Mouse (Mus musculus): ENCODE data around the gene Pdlim3.
"Not testable (repeated sequence)": the region's sequence is repeated elsewhere in the genome, so short reads cannot be mapped to it uniquely, and the experiment has no call there.

The Pdlim3 gene

DNA sequence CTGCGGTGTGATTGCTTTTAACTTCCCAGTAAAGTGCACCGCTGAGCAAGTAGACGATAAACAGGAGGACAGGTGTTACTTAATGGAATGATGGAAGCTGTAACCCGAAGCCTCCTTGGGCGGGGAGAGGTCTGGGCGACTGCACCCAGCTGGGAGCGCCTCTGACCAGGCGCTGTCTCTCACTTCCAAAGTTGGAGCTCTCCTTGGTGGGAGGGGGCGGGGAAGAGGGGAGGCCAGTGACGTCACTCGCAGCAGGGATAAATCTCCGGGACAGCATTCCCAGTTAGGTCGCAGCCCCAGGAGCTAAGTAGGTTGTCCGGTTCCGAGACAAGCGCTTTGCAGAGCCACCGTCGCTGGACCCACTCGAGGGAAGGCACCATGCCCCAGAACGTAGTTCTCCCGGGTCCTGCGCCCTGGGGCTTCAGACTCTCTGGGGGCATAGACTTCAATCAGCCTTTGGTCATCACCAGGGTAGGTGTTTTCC is at the start of gene Pdlim3:
Gene Pdlim3 (plus strand): TSS at position 260 of the 484 bp plus-strand sequence.
- DNase-seq (ENCODE audit: low read depth, low spot score): no peak

DNA sequence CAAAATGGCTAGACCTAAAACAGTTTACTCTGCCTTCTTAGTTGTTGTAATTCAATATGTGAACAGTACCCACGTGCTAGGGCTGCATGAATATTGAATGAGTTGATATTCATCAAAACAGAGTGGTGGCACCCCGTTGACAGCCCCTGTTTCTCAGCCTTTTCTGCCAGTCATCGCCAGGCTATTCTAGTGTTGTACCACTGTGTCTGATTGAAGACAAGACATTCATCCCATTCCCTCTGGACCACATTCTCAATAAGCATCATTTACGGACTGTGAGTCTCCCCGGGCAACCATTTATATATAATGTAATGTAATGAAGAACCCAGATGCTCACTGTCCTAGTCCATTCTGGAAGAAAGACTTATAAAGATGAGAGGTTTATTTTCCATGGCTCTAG is 42.0 kb upstream of the Pdlim3 start:
- DNase-seq (ENCODE audit: low read depth, low spot score): no peak

DNA sequence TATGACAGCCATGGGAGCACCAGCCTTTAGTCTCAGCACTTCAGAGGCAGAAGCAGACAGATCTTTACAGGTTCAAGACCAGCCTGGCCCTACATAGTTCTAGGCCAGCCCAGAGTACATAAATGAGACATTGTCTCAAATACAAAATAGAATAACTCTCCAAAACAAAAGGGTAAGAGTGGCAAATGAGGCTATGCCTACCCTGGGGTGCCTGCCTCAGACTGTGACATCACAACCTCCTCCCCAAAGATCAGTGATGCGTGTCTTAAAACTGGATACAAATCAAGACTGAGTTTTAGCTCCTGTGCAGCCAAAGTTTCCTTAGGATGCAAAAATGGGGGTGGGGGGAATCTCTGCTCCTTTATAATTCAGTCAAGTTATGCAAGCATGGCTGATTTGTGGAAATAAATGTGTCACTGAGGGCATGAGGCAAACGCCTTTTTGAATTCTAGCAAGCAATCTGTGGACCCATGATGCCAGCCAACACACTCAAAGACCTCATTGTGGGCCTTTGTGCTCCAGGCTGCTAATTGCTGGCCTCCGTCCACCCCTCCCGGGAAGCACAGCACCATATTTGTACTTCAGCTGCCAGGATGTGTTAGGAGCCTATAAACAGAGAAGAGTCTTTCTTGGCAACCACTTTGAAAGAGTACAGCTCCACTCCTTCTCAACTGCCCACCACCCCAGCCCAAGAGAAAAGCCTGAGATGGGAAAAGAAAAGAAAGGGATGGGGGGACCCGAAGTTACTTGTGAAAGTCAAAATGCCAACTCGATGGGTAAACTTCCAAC is 41.0 kb upstream of the Pdlim3 start:
- peak; percentile 65 for DNase-seq (ENCODE audit: low read depth, low spot score)

DNA sequence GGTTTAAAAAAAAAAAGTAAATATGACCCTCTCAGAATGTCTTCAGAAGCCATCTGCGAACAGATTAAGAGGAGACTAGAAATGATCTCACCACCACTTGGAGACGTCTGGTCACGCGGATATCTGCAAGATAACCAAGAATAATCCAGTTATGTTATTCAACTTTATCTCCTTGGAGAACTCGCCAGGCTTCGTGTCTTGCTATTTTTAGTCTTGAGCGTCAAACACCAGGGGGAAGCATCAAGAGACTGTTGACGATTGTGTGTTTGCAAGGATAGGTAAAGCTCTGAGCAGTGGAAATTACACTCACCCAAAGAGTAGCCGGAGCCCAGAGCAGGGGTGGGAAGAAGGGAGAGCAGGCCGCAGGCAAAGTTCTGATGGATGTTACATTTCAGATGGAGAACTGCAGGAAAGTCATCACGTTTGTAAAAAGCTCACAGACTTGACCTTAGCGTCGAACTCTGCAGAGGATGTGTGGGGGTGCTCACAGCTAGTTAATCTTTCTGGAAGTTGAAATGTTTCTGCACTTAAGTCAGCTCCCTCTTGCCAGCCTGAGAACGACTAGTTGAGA is 40.3 kb upstream of the Pdlim3 start:
- DNase-seq (ENCODE audit: low read depth, low spot score): peak; percentile 33

DNA sequence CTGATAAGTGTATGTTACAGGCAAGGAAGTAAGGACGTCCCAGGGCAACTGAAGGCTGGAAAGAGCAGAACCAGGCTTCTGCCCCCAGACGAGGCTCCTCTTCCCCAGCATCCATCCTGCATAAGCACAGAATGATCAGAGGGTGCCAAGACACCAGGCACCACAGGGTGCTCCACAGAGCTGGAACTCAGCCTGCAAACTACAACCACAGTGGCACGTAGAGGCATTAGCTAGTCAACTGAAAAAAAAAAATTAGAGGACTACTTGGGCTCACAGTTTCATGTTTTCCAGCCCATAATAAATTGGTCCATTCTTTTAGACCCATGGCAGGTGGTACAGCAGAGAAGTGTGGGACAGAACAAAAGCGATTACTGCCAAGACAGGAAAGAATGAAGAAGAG is 39.4 kb upstream of the Pdlim3 start:
- DNase-seq (ENCODE audit: low read depth, low spot score): no peak

DNA sequence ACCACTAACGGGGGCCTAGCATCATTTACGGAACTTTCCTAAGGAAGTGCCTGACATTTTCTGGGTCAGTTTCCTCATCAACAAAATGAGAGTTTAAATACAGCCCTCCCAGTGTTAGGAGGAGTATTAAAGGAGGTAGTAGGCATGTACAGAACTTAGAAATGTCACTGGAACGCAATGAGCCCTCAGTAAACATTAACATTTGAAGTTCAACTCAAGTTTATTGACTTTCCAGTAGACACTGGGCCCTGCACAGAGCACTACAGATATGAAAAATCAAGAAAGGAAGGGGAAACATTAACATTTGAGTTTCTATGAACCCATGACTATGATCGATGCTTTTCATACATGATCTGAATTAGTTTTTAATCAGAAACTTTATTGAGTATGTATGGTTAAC is 30.1 kb upstream of the Pdlim3 start:
- DNase-seq (ENCODE audit: low read depth, low spot score): no peak

DNA sequence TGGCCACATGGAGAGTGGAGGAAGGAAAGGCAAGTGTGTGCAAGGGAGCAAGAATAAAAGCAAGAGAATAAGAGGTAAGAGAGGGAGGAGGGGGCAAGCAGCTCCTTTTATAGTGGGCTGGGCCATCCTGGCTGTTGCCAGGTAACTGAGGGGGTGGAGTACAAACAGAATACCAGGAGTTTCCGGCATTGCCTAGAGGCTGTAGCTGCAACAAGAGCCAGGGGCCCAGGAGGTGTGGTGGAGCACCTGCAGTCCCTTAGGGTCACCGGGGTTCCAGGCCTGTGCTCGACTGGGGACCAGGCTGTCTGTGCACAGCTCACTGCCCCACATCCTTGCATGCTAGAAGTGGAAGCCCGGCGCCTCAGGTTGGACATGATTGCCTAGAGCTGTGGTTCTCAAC is 27.5 kb upstream of the Pdlim3 start:
- no peak for DNase-seq (ENCODE audit: low read depth, low spot score)

DNA sequence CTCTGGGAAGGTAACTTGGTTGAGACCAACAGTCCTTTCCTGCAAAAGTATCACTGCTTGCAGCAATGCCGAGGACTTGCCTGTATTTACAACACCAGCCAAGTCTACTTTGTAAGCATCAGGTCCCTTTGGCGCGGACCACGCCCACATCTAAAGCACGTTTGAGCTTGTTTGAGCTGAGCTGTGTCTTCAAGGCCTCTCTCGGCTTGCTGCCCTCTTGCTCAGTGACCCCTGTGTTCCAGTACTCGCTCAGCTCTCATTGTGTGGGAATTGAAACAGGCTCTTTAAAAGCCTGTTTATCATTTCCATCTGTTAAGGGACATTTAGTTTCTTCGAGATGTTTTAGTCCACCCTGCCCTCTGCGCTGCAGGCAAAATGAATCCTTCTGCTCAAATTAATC is 26.9 kb upstream of the Pdlim3 start:
- DNase-seq (ENCODE audit: low read depth, low spot score): no peak

DNA sequence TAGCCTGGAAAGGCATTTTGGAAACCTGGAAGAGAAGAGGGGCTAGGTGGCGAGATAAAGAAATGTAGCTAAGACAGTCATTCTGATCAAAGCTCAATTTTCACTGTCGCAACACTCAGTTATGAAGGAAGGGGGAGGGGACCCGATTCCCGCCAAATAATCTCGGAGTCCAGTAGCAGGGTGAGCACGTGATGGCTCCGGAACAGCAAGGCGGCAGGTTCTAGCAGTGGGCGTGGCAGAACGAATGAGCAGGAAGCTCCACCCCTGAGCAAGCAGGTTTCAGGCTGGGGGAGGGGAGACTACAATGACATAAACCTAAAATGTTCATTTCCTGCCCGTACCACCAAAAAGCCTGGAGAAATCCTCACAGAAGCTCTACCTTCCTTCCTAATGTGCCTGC is 13.7 kb upstream of the Pdlim3 start:
- DNase-seq (ENCODE audit: low read depth, low spot score): not testable (repeated sequence)

DNA sequence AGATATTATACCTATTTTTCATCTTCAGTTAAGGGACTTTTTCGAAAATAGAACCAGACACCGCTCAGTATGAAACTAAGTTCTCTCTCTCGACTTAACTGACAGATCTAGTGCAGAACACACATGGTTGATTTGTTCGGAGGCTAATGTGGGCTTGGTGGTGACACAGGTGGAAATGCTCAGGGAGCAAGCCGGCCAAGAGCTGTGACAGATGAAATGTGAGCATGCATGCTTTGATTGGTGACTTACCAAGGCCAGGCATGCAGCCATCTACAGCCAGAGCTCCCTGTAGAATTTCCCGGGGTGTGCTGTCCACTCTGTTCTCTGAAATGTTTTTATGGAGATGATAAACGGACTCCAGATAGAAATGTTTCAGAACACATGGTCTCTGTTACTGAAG is 13.2 kb upstream of the Pdlim3 start:
- no peak for DNase-seq (ENCODE audit: low read depth, low spot score)

DNA sequence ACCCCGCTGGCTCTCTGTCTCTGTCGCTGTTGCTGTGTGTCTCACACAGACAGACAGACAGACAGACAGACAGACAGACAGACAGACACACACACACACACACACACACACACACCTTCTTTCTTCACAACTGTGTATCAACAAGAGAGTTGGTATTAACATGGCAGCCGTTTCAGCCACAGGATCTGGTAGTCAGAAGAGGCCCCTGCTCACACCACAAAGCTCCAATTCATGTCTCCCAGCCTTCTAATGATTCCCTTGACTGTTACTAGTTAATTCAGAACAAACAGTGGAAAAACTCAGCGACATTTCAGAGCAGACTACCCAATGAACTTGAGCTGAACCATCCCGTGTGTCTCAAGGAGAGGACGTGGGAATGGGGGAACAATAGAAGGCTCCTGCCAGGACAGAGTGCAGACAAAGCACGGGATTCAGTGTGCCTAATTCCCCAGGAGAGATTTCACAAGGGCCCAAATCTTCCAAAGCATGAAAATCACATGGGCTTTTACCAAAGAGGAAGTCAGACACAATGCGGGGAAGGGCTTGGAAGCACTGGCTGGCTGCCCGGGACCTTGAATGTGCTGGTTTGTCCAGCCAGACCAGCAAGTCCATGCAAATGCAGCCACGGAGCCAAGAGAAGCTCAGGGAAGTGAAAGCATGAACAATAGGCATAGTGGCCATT is 10.2 kb upstream of the Pdlim3 start:
- peak; percentile 26 for DNase-seq (ENCODE audit: low read depth, low spot score)

DNA sequence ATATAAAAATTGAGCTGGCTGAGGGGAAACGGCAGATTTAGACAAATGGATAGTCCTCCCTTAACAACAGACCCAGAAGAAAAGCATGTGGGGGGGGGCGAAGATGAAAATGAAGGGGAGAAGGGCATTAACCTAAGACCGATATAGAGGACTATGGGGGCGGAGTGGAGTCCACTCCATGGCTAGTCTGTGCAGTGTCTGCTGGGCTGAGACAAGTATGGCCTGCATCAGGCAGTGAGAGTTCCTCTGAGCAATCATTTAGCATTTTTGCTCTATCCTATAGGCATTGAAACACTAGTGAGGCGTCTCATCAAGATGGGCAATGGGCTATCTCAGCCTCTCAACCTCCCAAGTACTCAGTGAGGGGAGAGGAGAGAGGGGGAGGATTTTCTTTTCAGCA is 8.9 kb upstream of the Pdlim3 start:
- DNase-seq (ENCODE audit: low read depth, low spot score): no peak

DNA sequence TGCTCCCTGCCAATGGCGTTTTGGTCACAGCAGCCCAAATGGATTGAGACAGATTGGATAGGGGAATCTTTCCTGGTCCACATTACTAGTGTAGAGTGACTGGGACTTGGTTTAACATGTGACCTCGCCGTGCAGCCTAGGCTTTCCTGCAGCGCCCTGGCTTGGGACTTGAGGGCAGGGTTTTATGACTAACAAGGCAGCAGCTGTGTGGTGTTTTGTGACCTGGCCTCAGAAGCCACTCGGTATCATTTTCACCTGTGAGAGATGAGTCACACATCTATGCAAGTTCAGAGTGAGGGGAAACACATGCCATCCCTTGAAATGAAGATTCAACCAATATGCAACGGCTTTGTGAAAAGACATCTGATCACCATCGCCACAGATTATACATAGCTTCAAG is 7.6 kb upstream of the Pdlim3 start:
- no peak for DNase-seq (ENCODE audit: low read depth, low spot score)

DNA sequence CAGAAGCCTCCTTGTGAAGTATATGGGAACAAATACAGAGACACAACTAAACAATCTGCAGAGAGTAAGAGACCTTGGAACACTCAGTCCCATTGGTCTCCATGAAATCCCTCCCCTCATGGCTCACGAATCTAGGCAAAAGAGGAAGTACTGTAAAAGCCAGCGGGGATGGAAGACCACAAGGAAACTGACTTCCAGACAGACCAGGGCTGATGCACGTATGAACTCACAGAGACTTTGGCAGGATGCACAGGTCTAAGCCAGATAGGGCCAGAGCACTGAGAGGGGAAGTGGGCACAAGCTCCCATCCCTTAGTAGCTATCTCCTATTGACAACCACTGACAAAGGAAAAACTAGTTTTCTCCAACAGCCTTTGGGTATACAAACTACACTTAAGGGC is 4.8 kb upstream of the Pdlim3 start:
- DNase-seq (ENCODE audit: low read depth, low spot score): no peak

DNA sequence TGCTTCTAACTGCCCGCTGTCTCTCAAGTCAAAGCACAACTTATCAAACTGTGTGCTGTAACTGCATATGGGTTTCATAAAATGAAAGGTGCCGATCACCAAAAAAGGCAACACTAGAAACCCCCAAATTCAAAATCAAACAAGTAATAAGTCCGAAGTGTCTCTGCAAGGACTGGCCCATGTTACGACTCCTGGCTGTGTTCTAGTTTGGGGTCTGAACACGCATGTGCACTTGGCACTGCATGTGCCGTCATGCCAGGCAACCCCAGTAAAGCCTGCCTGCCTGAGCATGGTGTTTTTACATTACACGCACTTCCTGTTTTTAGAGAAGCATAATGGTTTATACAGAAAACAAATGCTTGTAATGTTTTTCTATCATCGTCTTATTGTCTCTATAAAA is 3.5 kb upstream of the Pdlim3 start:
- DNase-seq (ENCODE audit: low read depth, low spot score): no peak

DNA sequence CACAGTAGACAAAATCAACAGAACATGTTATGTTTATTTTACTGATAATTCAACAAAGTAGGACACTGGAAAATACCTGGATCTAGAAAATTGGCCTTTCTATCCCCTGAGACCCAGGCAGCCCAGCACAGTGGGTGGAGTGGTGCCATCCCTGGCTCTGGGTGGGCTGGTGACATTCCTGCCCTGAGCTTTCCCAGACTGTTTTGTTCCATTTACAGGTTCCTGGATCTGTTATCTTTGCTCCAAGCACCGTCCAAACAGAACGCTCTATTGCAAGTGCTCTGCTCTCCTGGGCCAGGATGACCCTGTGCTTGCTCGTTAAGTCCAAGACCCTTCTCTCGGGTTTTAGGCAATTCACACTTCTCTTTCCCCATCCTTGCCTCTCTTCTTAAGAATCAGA is 1.5 kb upstream of the Pdlim3 start:
- DNase-seq (ENCODE audit: low read depth, low spot score): no peak

DNA sequence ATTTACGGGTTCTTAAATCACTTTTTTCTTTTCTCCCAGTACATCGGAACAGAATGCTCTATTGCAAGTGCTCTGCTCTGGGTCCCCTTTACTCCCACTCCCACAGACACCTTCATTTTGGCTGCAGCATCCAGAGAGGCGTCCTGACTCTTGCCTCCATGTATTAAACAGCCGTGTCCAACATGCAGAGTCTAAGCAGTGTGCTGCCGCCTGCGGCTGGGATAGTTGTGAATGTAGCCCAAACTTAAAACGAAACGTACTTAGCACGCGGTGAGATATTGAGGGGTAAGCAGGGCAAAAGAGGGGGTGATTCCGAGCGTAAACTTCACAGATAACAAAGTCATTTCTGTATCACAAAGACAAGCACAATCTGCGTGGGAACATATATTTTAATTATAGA is 709 bp upstream of the Pdlim3 start:
- DNase-seq (ENCODE audit: low read depth, low spot score): no peak

DNA sequence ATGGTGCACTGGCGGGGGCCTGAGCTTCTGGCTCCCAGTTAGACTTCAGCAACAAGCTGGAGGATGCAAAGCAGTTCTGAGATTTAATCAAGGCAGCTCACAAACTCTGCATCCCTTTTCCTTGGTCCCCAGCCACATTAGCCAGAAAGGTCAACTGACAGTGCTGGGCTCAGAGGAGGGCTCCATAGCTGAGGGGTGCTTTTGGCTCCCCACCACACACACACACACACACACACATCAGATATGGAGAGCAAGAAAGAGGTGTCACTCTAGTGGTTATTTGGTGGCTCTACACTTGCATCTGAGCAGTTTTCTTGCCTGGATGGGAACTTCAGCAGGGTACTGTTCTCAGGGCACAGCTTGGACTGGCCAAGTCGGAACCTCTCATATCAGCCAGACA is 514 bp downstream of the Pdlim3 start:
- DNase-seq (ENCODE audit: low read depth, low spot score): no peak

DNA sequence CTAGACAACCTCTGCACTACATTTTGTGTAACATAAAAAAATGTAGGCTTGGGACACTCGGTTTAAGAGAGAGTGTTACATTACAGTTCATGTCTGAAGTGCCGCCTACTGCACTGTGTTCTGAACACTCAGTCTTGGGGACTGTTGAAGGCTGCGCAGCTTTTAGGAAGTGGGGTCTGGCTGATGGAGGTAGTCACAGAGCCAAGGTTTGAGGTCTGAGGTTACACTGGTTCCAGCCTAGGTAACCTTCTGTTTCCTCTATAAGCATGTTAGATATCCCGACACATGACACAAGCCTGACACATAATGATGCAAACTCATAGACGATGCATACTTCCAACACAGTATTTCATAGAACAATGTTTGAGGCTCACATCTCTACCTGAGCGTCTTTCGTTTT is 4.5 kb downstream of the Pdlim3 start:
- DNase-seq (ENCODE audit: low read depth, low spot score): no peak

DNA sequence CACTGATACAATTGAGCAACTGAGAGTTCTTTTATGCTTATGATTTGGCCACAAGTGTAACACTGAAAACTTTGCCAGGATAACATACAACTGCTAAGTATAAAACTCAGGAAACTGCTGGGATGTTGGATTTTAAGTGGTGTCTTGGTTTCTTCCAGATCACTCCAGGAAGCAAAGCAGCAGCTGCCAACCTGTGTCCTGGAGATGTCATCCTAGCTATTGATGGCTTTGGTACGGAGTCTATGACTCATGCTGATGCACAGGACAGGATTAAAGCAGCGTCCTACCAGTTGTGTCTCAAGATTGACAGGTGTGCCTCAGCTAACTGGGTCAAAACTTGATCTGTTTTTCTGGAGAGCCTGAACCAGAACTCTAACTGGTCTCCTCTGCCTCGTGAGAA is 11.3 kb downstream of the Pdlim3 start:
- DNase-seq (ENCODE audit: low read depth, low spot score): no peak

DNA sequence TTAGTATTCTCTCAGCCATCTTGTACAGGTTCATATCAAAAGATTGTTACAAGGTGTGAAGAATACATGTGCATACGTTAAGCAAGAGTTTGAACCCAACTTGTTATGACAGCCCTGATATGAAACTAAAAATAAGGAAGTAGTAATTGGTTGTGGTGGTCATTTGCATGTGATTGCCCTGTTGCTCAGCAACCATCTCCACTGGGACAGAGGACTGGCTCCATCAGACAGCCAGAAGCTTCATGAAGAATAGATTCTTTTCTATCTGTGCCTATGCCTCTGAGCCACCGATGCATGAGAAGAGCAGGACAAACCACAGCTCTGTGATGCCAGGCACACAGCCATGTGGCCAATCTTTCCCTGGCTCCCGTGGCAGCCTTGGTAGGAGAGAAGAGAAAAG is 14.5 kb downstream of the Pdlim3 start:
- no peak for DNase-seq (ENCODE audit: low read depth, low spot score)

DNA sequence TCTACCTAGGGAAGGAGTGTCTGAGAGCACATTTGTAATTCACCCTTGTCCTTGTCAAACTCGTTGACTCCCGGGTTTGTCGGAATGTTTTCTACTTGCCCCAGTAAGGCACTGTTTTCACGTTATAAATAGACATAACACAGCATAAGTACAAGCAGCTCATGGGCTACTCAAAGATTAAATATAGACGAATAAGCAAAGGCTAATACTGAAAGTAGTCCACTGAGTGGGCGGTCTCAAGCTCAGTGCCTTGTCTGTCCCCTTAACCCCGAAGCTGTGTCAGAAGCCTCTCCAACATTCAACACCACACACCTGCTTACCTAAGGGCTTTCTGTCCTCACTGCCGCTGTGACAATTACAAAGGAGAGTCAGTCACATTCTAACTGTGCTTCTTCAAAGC is 16.4 kb downstream of the Pdlim3 start:
- DNase-seq (ENCODE audit: low read depth, low spot score): no peak

DNA sequence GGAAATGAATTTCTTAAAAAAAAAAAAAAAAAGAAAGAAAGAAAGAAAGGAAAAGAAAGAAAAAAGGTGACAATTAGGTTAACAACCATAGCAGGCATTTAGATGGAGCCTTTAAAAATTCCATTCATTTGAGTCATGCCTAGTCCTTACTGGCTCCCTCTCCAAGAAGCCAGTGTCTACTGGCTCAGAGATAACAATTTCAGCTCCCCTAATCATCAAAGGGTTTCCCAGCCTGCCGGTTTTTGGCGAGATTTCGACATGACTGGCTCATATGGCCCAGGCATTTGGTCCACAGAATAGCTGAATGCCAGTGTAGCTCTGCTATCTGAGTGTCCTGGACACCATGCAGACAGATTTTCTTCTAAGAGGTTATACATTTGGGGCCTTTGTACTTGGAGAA is 18.4 kb downstream of the Pdlim3 start:
- DNase-seq (ENCODE audit: low read depth, low spot score): no peak
